Mouse (Mus musculus): ENCODE measurements around the gene Ppp3r1.

GRCm38 (mm10) chr11:17215475-17215874 lies 56.4 kb downstream of the Ppp3r1 start:
- no peak for TF ChIP-seq POLR2A (IDR thresholded peaks at IDR 0.05; ENCODE audit: extremely low read depth, insufficient read depth, low read length)
- TF ChIP-seq CTCF (IDR thresholded peaks at IDR 0.05; ENCODE audit: extremely low read depth, insufficient read depth, low read length) = no peak

All from cortical plate, adult 2 months (tissue).